Mouse (Mus musculus): Measurements from ENCODE around the gene Tbc1d1. TPM values are rescaled to one million over a fixed set of nuclear protein-coding genes. Genes with fewer than 3 reads are reported as not detected.

Gene Tbc1d1
- polyA plus RNA-seq, 1 experiment = 3.8 TPM

- H3K36me3 ChIP-seq (replicated peaks; ENCODE audit: low read length) = peaks cover 59% of the 10 kb centered on the region
- no peaks in the 10 kb centered on the region for H3K27me3 ChIP-seq (replicated peaks)
- no peaks in the 10 kb centered on the region for H3K9me3 ChIP-seq
- peaks cover 15% of the 10 kb centered on the region for H3K4me1 ChIP-seq
- H3K4me3 ChIP-seq (replicated peaks) = no peak overlapping the region
- TF ChIP-seq FLI1 (IDR thresholded peaks at IDR 0.05; ENCODE audit: low read length) = no peak
- no peak for TF ChIP-seq GATA1 (IDR thresholded peaks at IDR 0.05; ENCODE audit: borderline replicate concordance, low read length)
These were observed 109.0 kb downstream of the Tbc1d1 start for GRCm38 (mm10) chr5:64265145-64265544.

GRCm38 (mm10) chr5:64265906-64266305, 109.8 kb downstream of the Tbc1d1 start:
- H3K9me3 ChIP-seq = no peaks in the 10 kb centered on the region
- H3K27me3 ChIP-seq (replicated peaks) = no peaks in the 10 kb centered on the region
- TF ChIP-seq GATA1 (IDR thresholded peaks at IDR 0.05; ENCODE audit: borderline replicate concordance, low read length) (no peak), FLI1 (IDR thresholded peaks at IDR 0.05; ENCODE audit: low read length) (no peak)
- H3K4me1 ChIP-seq = peaks cover 15% of the 10 kb centered on the region
- H3K4me3 ChIP-seq (replicated peaks) = no peak overlapping the region
- peaks cover 67% of the 10 kb centered on the region for H3K36me3 ChIP-seq (replicated peaks; ENCODE audit: low read length)

GRCm38 (mm10) chr5:64266534-64266933, 110.4 kb downstream of the Tbc1d1 start:
- TF ChIP-seq GATA1 (IDR thresholded peaks at IDR 0.05; ENCODE audit: borderline replicate concordance, low read length) (no peak), FLI1 (IDR thresholded peaks at IDR 0.05; ENCODE audit: low read length) (no peak)
- no peak overlapping the region for H3K4me3 ChIP-seq (replicated peaks)
- H3K27me3 ChIP-seq (replicated peaks) = no peaks in the 10 kb centered on the region
- H3K36me3 ChIP-seq (replicated peaks; ENCODE audit: low read length) = peaks cover 73% of the 10 kb centered on the region
- H3K4me1 ChIP-seq = peaks cover 15% of the 10 kb centered on the region
- no peaks in the 10 kb centered on the region for H3K9me3 ChIP-seq

- Histone ChIP-seq H3K27me3 (replicated peaks) (no peaks in the 10 kb centered on the region), H3K36me3 (replicated peaks; ENCODE audit: low read length) (peaks cover 77% of the 10 kb centered on the region), H3K9me3 (no peaks in the 10 kb centered on the region), H3K4me3 (replicated peaks) (no peak overlapping the region), H3K4me1 (peaks cover 15% of the 10 kb centered on the region)
- TF ChIP-seq GATA1 (IDR thresholded peaks at IDR 0.05; ENCODE audit: borderline replicate concordance, low read length) (no peak), FLI1 (IDR thresholded peaks at IDR 0.05; ENCODE audit: low read length) (no peak)
These were observed 111.2 kb downstream of the Tbc1d1 start for GRCm38 (mm10) chr5:64267279-64267678.

GRCm38 (mm10) chr5:64269669-64270068, 113.6 kb downstream of the Tbc1d1 start:
- Histone ChIP-seq H3K27me3 (replicated peaks) (no peaks in the 10 kb centered on the region), H3K36me3 (replicated peaks; ENCODE audit: low read length) (peaks cover 77% of the 10 kb centered on the region), H3K4me1 (peaks cover 15% of the 10 kb centered on the region), H3K4me3 (replicated peaks) (no peak overlapping the region), H3K9me3 (no peaks in the 10 kb centered on the region)
- TF ChIP-seq GATA1 (IDR thresholded peaks at IDR 0.05; ENCODE audit: borderline replicate concordance, low read length) (no peak), FLI1 (IDR thresholded peaks at IDR 0.05; ENCODE audit: low read length) (no peak)

- H3K36me3 ChIP-seq (replicated peaks; ENCODE audit: low read length) = peaks cover 92% of the 10 kb centered on the region
- TF ChIP-seq FLI1 (IDR thresholded peaks at IDR 0.05; ENCODE audit: low read length) (no peak), GATA1 (IDR thresholded peaks at IDR 0.05; ENCODE audit: borderline replicate concordance, low read length) (no peak)
- no peaks in the 10 kb centered on the region for H3K27me3 ChIP-seq (replicated peaks)
- H3K4me1 ChIP-seq = peaks cover 3% of the 10 kb centered on the region
- H3K9me3 ChIP-seq = no peaks in the 10 kb centered on the region
- H3K4me3 ChIP-seq (replicated peaks) = no peak overlapping the region
These were observed 117.4 kb downstream of the Tbc1d1 start for GRCm38 (mm10) chr5:64273517-64273916.

- H3K36me3 ChIP-seq (replicated peaks; ENCODE audit: low read length) = peaks cover 94% of the 10 kb centered on the region
- peaks cover 3% of the 10 kb centered on the region for H3K4me1 ChIP-seq
These were observed 118.2 kb downstream of the Tbc1d1 start for GRCm38 (mm10) chr5:64274296-64274695.

GRCm38 (mm10) chr5:64274738-64275451, 118.8 kb downstream of the Tbc1d1 start:
- Histone ChIP-seq H3K4me1 (no peaks in the 10 kb centered on the region), H3K4me3 (replicated peaks) (no peak overlapping the region), H3K9me3 (no peaks in the 10 kb centered on the region), H3K36me3 (replicated peaks; ENCODE audit: low read length) (peaks cover 94% of the 10 kb centered on the region), H3K27me3 (replicated peaks) (no peaks in the 10 kb centered on the region)
- TF ChIP-seq FLI1 (IDR thresholded peaks at IDR 0.05; ENCODE audit: low read length) (no peak), GATA1 (IDR thresholded peaks at IDR 0.05; ENCODE audit: borderline replicate concordance, low read length) (no peak)

More at GRCm38 (mm10) chr5:64274296-64274695, 118.2 kb downstream of the Tbc1d1 start:
- Histone ChIP-seq H3K4me3 (replicated peaks) (no peak overlapping the region), H3K27me3 (replicated peaks) (no peaks in the 10 kb centered on the region), H3K9me3 (no peaks in the 10 kb centered on the region)
- no peak for TF ChIP-seq GATA1 (IDR thresholded peaks at IDR 0.05; ENCODE audit: borderline replicate concordance, low read length)
- TF ChIP-seq FLI1 (IDR thresholded peaks at IDR 0.05; ENCODE audit: low read length) = no peak

GRCm38 (mm10) chr5:64277646-64278191, 121.6 kb downstream of the Tbc1d1 start:
- Histone ChIP-seq H3K9me3 (no peaks in the 10 kb centered on the region), H3K4me1 (no peaks in the 10 kb centered on the region), H3K4me3 (replicated peaks) (no peak overlapping the region), H3K27me3 (replicated peaks) (no peaks in the 10 kb centered on the region), H3K36me3 (replicated peaks; ENCODE audit: low read length) (peaks cover 94% of the 10 kb centered on the region)
- TF ChIP-seq GATA1 (IDR thresholded peaks at IDR 0.05; ENCODE audit: borderline replicate concordance, low read length) = no peak
- TF ChIP-seq FLI1 (IDR thresholded peaks at IDR 0.05; ENCODE audit: low read length) = no peak

GRCm38 (mm10) chr5:64279668-64280067, 123.6 kb downstream of the Tbc1d1 start:
- Histone ChIP-seq H3K4me1 (no peaks in the 10 kb centered on the region), H3K9me3 (no peaks in the 10 kb centered on the region), H3K4me3 (replicated peaks) (no peak overlapping the region), H3K27me3 (replicated peaks) (no peaks in the 10 kb centered on the region), H3K36me3 (replicated peaks; ENCODE audit: low read length) (peaks cover 95% of the 10 kb centered on the region)
- no peak for TF ChIP-seq GATA1 (IDR thresholded peaks at IDR 0.05; ENCODE audit: borderline replicate concordance, low read length)

Measured in megakaryocyte, embryonic 14.5 days (primary cell).